Mouse (Mus musculus): ENCODE measurements around the gene B4galt2.

DNA sequence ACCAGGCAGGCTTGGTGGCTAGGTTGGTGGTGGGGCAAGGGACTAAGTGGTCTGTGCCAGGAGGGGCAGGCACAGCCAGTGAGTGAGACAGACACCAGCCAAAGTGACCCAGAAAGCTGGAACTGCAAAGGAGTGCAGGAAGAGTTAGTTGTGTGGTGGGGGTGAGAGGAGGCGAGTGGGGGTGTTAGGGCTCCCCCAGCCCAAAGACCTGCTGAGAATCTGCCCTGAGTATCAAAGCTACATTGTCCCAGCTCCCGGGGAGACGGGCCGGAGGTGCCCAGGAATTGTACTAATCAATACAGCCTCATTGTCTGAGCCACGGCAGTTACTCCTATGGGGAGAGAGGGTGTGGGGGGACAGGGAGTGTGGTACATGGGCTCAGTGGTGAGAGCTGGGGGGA lies 33.8 kb downstream of the B4galt2 start:
- TF ChIP-seq TAL1 (IDR thresholded peaks at IDR 0.05; ENCODE audit: low read length) (no peak), GATA1 (IDR thresholded peaks at IDR 0.05; ENCODE audit: low read length) (no peak)

Data from erythroblast, embryonic 14.5 days (primary cell).